Mouse (Mus musculus) heart, postnatal 4 days (tissue): ENCODE results near the gene Olfr10. TPM values are rescaled to one million over a fixed set of nuclear protein-coding genes. Genes with fewer than 3 reads are reported as not detected.

ENCODE experiments used
- DNase-seq: peaks from one replicate; pipeline ENCODE4 v3.0.0; 2021
- total RNA-seq, 2 experiments: library from RNA; stranded (reverse); gene quantifications; 2 replicates each; pipeline ENCODE4 v1.2.3; 2021

Olfr10 gene
- total RNA-seq, 2 experiments from 2014 or later = not detected

DNA sequence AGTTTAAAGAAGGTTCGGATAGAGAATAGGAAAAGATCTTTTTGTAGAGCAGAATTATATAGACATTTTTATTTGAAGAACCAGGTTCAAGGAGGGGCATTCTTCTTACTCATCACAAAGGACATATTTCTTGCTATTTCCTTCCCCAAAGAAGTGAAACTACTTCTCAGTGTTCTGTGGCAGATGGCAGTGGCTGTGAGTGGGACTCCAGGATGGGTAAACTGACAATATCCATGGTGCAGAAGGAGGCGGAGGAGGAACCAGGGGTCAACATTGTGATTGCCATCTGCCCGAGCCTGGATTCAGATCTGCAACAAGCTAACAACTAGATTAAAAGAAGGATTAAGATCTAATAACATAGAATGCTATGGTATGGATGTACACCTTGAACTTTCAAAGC is 22.2 kb downstream of the Olfr10 start:
- DNase-seq = no peak

- no peak for DNase-seq
These were observed 25.1 kb downstream of the Olfr10 start for GRCm38 (mm10) chr11:49329686-49330085.

- no peak for DNase-seq
These were observed 30.3 kb downstream of the Olfr10 start, which contains the start of gene Olfr1390 for GRCm38 (mm10) chr11:49334888-49335287. TSS of gene Olfr1390 (plus strand) at chr11:49335188.

DNA sequence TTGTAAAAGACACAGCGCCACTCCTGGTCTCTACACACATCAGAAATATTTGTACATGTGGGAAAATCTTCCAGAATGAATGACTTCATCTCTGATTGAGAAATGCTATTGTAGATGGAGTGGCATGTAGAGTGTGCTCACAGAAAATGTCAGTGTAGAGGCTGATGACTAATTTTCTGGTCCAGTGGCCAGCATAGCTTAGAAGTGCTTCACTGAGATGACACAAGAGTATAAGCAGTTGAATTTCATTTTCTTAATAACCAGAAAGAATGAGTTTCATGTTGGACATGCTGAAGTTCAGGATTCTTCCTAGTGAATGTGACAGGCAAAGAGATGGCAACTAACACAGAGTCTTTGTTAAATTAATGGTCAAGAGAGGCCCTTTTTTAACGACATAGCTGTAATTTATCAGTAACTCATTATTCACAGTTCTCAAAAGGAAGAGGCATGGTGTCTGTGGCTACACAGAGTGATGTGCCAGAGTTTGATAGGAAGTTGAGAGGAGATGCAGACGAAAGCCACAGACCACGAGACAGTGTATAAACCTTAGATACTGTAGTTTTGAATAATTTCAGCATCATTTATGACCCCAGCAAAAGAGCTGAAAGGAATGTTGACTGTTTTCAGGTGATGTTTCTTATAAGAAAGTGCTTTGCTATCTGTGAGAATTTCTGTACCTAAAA is 32.8 kb downstream of the Olfr10 start:
- DNase-seq = no peak

Other genes with a start within 250 kb of the Olfr10 start
- gene Tgtp2, start 240.5 kb upstream of the Olfr10 start, total RNA-seq = not detected
- 1 to 10 TPM; 1.4 to 1.6 TPM for gene Ifi47, start 228.2 kb upstream of the Olfr10 start, total RNA-seq
- 1 to 10 TPM in 1 of 2 experiments, under 1 TPM in 1; 0.63 to 1.1 TPM for gene Olfr1396, start 189.9 kb upstream of the Olfr10 start, total RNA-seq
- not detected for gene Olfr1395, start 162.5 kb upstream of the Olfr10 start, total RNA-seq
- gene Olfr1394, start 150.4 kb upstream of the Olfr10 start, total RNA-seq = not detected
- gene Btnl9, start 117.6 kb upstream of the Olfr10 start, total RNA-seq = 10 to 100 TPM; 38.4 to 40.3 TPM
- 10 to 100 TPM; 37.2 to 37.7 TPM for gene Zfp62, start 101.4 kb upstream of the Olfr10 start, total RNA-seq
- 10 to 100 TPM; 71.2 to 76.7 TPM for gene Mgat1, start 60.5 kb upstream of the Olfr10 start, total RNA-seq
- gene Olfr1393, start 26.4 kb upstream of the Olfr10 start, total RNA-seq = under 1 TPM; 0.23 to 0.33 TPM
- gene Olfr1392, start 19.5 kb upstream of the Olfr10 start, total RNA-seq = under 1 TPM in 1 of 2 experiments, not detected in 1; 0.11 TPM
- not detected for gene Olfr1391, start 18.0 kb downstream of the Olfr10 start, total RNA-seq
- gene Olfr1390, start 30.4 kb downstream of the Olfr10 start, total RNA-seq = not detected
- gene Olfr1389, start 118.3 kb downstream of the Olfr10 start, total RNA-seq = not detected
- gene Olfr1388, start 131.9 kb downstream of the Olfr10 start, total RNA-seq = not detected
- gene Olfr1387, start 150.6 kb downstream of the Olfr10 start, total RNA-seq = not detected
- gene Olfr1386, start 160.3 kb downstream of the Olfr10 start, total RNA-seq = not detected
- gene Olfr1385, start 184.3 kb downstream of the Olfr10 start, total RNA-seq = not detected
- gene Olfr1384, start 202.0 kb downstream of the Olfr10 start, total RNA-seq = not detected
- under 1 TPM; 0.36 to 0.79 TPM for gene Olfr1383, start 214.9 kb downstream of the Olfr10 start, total RNA-seq
- gene Olfr1382, start 223.5 kb downstream of the Olfr10 start, total RNA-seq = not detected
- not detected for gene Olfr1381, start 238.7 kb downstream of the Olfr10 start, total RNA-seq